Comparison of ENCODE assay signal across 17 mouse cellular contexts in genomic region chr5:145490300-145490699, GRCm38 (mm10). TPM values are rescaled to one million over a fixed set of nuclear protein-coding genes. Genes with fewer than 3 reads are reported as not detected.
A peak's percentile ranks its signal among the peaks of the same experiment; 100 is the strongest.
DNase-seq lines count a peak whose midpoint lies in the region.
"Had no signal": no experiment of that assay in that cellular context is flagged by ENCODE, and none has a peak within 500 bp of the region (broad histone marks: within the 10 kb centered on the region; RNA-seq: fewer than 3 reads in every experiment).

No protein-coding gene starts in this region.

- intact Hi-C loops in heart, postnatal 25 days (cut with DNase I) = no loop called here

- DNase-seq in heart, adult 11 months = peak; percentile 77
- DNase-seq in heart, postnatal 25 days (ENCODE audit: low spot score) = no peak
- DNase-seq: adrenal gland, adult 2 months; adrenal gland, adult 8-10 months; adrenal gland, postnatal 10 days; adrenal gland, postnatal 14 days; adrenal gland, postnatal 25 days; adrenal gland, postnatal 36 days; B cell, adult 2 months; cerebellum, adult 11 months; cerebellum, adult 11-12 months; cerebellum, adult 18-20 months; cerebellum, adult 2 months had no signal

RNA-seq across cellular contexts. Expression of gene Cyp3a16, which starts 20.8 kb away (rescaled TPM):
- not detected for total RNA-seq in heart, postnatal 25 days (2021)
- total RNA-seq: adrenal gland, adult 8-10 months; adrenal gland, postnatal 25 days; adrenal gland, postnatal 36 days; CH12.LX; ES-E14; G1E; MEL had no signal
